Mouse (Mus musculus): ENCODE results near the gene Reck. TPM values are rescaled to one million over a fixed set of nuclear protein-coding genes. Genes with fewer than 3 reads are reported as not detected.

Gene Reck
- total and polyA plus RNA-seq, 3 experiments, result 0.12 to 0.60 TPM; not detected in 1

- TF ChIP-seq GABPA (IDR thresholded peaks at IDR 0.05; ENCODE audit: low read depth, low read length) (no peak), MYC (IDR thresholded peaks at IDR 0.05; ENCODE audit: low read depth, low read length) (no peak), CTCF (IDR thresholded peaks at IDR 0.05 in 2 of 3, conservative IDR thresholded peaks at IDR 0.05 in 1 of 3; ENCODE audit: control insufficient read depth in 1 of 3, insufficient read depth in 1 of 3, low read depth in 2 of 3, low read length in 3 of 3, poor library complexity in 1 of 3, severe bottlenecking in 1 of 3) (no peak), MAZ (IDR thresholded peaks at IDR 0.05; ENCODE audit: low read depth, low read length) (no peak), MYB (IDR thresholded peaks at IDR 0.05; ENCODE audit: low read depth, low read length) (no peak), CHD2 (IDR thresholded peaks at IDR 0.05; ENCODE audit: low read length) (no peak)
- no peaks in the 10 kb centered on the region; a peak in 1 of 4 replicates for H3K27me3 ChIP-seq (ENCODE audit: control insufficient read depth in 1 of 2, insufficient read depth in 2 of 2, low read length in 2 of 2)
Observed at GRCm38 (mm10) chr4:43994342-43994741, 119.0 kb downstream of the Reck start.

More at GRCm38 (mm10) chr4:43994342-43994741, 119.0 kb downstream of the Reck start:
- no peak overlapping the region for H3K27ac ChIP-seq (ENCODE audit: control insufficient read depth, low read depth, low read length)
- H3K9me3 ChIP-seq (replicated peaks; ENCODE audit: insufficient read depth, low read length), result no peaks in the 10 kb centered on the region
- DNase-seq (ENCODE audit: low read depth, low spot score), result no peak
- H3K36me3 ChIP-seq (ENCODE audit: control insufficient read depth in 1 of 2, insufficient read depth in 2 of 2, low read length in 2 of 2), result no peaks in the 10 kb centered on the region
- no peak overlapping the region for H3K9ac ChIP-seq (ENCODE audit: control insufficient read depth, low read depth, low read length, poor library complexity, severe bottlenecking)
- no peaks in the 10 kb centered on the region for H3K79me2 ChIP-seq (ENCODE audit: control insufficient read depth, insufficient read depth, low read length, poor library complexity)
- no peak overlapping the region for H3K4me3 ChIP-seq (ENCODE audit: control insufficient read depth in 1 of 2, insufficient read depth in 1 of 2, low read depth in 2 of 2, low read length in 2 of 2)
- no peaks in the 10 kb centered on the region for H3K4me1 ChIP-seq (ENCODE audit: control insufficient read depth in 1 of 2, insufficient read depth in 2 of 2, low read length in 2 of 2)

Other genes starting within 250 kb of the Reck start
- 0.27 and 0.49 TPM in 2 replicates for gene Npr2, start 243.6 kb upstream of the Reck start, total RNA-seq (2012; rRNA removed)
- 1 to 10 TPM in 1 of 2 experiments, not detected in 1; 2.3 TPM for gene Npr2, start 243.6 kb upstream of the Reck start, polyA plus RNA-seq (2012; ENCODE audit: insufficient read depth in 1 of 2, insufficient read length in 2 of 2, low read depth in 1 of 2, low replicate concordance in 2 of 2, missing spikeins in 1 of 2)
- gene Spag8, start 221.9 kb upstream of the Reck start, total RNA-seq (2012; rRNA removed), result 0.15 and 0.29 TPM in 2 replicates
- gene Spag8, start 221.9 kb upstream of the Reck start, polyA plus RNA-seq (2012; ENCODE audit: insufficient read depth in 1 of 2, insufficient read length in 2 of 2, low read depth in 1 of 2, low replicate concordance in 2 of 2, missing spikeins in 1 of 2), result under 1 TPM in 1 of 2 experiments, not detected in 1; 0.57 TPM
- 35.3 and 46.4 TPM in 2 replicates for gene Hint2, start 219.1 kb upstream of the Reck start, total RNA-seq (2012; rRNA removed)
- 100 to 1,000 TPM in 1 of 2 experiments, 10 to 100 TPM in 1; 33.2 to 254 TPM for gene Hint2, start 219.1 kb upstream of the Reck start, polyA plus RNA-seq (2012; ENCODE audit: insufficient read depth in 1 of 2, insufficient read length in 2 of 2, low read depth in 1 of 2, low replicate concordance in 2 of 2, missing spikeins in 1 of 2)
- gene Tmem8b, start 206.6 kb upstream of the Reck start, total RNA-seq (2012; rRNA removed), result 0.42 and 0.46 TPM in 2 replicates
- gene Tmem8b, start 206.6 kb upstream of the Reck start, polyA plus RNA-seq (2012; ENCODE audit: insufficient read depth in 1 of 2, insufficient read length in 2 of 2, low read depth in 1 of 2, low replicate concordance in 2 of 2, missing spikeins in 1 of 2), result 1 to 10 TPM in 1 of 2 experiments, not detected in 1; 3.6 TPM
- 7.0 and 8.8 TPM in 2 replicates for gene Fam221b, start 206.4 kb upstream of the Reck start, total RNA-seq (2012; rRNA removed)
- under 1 TPM in 1 of 2 experiments, not detected in 1; 0.10 TPM for gene Fam221b, start 206.4 kb upstream of the Reck start, polyA plus RNA-seq (2012; ENCODE audit: insufficient read depth in 1 of 2, insufficient read length in 2 of 2, low read depth in 1 of 2, low replicate concordance in 2 of 2, missing spikeins in 1 of 2)
- gene Olfr70, start 174.7 kb upstream of the Reck start, total RNA-seq (2012; rRNA removed), result not detected in 2 replicates
- not detected for gene Olfr70, start 174.7 kb upstream of the Reck start, polyA plus RNA-seq (2012; ENCODE audit: insufficient read depth in 1 of 2, insufficient read length in 2 of 2, low read depth in 1 of 2, low replicate concordance in 2 of 2, missing spikeins in 1 of 2)
- gene Olfr71, start 165.3 kb upstream of the Reck start, total RNA-seq (2012; rRNA removed), result not detected in 2 replicates
- gene Olfr71, start 165.3 kb upstream of the Reck start, polyA plus RNA-seq (2012; ENCODE audit: insufficient read depth in 1 of 2, insufficient read length in 2 of 2, low read depth in 1 of 2, low replicate concordance in 2 of 2, missing spikeins in 1 of 2), result not detected
- gene Hrct1, start 148.3 kb upstream of the Reck start, total RNA-seq (2012; rRNA removed), result not detected in 2 replicates
- gene Hrct1, start 148.3 kb upstream of the Reck start, polyA plus RNA-seq (2012; ENCODE audit: insufficient read depth in 1 of 2, insufficient read length in 2 of 2, low read depth in 1 of 2, low replicate concordance in 2 of 2, missing spikeins in 1 of 2), result not detected
- not detected in 2 replicates for gene Spaar, start 145.5 kb upstream of the Reck start, total RNA-seq (2012; rRNA removed)
- gene Spaar, start 145.5 kb upstream of the Reck start, polyA plus RNA-seq (2012; ENCODE audit: insufficient read depth in 1 of 2, insufficient read length in 2 of 2, low read depth in 1 of 2, low replicate concordance in 2 of 2, missing spikeins in 1 of 2), result not detected
- gene Olfr159, start 104.5 kb upstream of the Reck start, total RNA-seq (2012; rRNA removed), result not detected in 2 replicates
- not detected for gene Olfr159, start 104.5 kb upstream of the Reck start, polyA plus RNA-seq (2012; ENCODE audit: insufficient read depth in 1 of 2, insufficient read length in 2 of 2, low read depth in 1 of 2, low replicate concordance in 2 of 2, missing spikeins in 1 of 2)
- not detected in 2 replicates for gene Olfr156, start 51.6 kb upstream of the Reck start, total RNA-seq (2012; rRNA removed)
- not detected for gene Olfr156, start 51.6 kb upstream of the Reck start, polyA plus RNA-seq (2012; ENCODE audit: insufficient read depth in 1 of 2, insufficient read length in 2 of 2, low read depth in 1 of 2, low replicate concordance in 2 of 2, missing spikeins in 1 of 2)
- not detected in 2 replicates for gene Olfr157, start 35.3 kb upstream of the Reck start, total RNA-seq (2012; rRNA removed)
- under 1 TPM in 1 of 2 experiments, not detected in 1; 0.01 TPM for gene Olfr157, start 35.3 kb upstream of the Reck start, polyA plus RNA-seq (2012; ENCODE audit: insufficient read depth in 1 of 2, insufficient read length in 2 of 2, low read depth in 1 of 2, low replicate concordance in 2 of 2, missing spikeins in 1 of 2)
- not detected in 2 replicates for gene Olfr155, start 24.0 kb upstream of the Reck start, total RNA-seq (2012; rRNA removed)
- gene Olfr155, start 24.0 kb upstream of the Reck start, polyA plus RNA-seq (2012; ENCODE audit: insufficient read depth in 1 of 2, insufficient read length in 2 of 2, low read depth in 1 of 2, low replicate concordance in 2 of 2, missing spikeins in 1 of 2), result not detected
- 22.8 and 30.6 TPM in 2 replicates for gene Glipr2, start 81.9 kb downstream of the Reck start, total RNA-seq (2012; rRNA removed)
- 10 to 100 TPM in 1 of 2 experiments, not detected in 1; 25.0 TPM for gene Glipr2, start 81.9 kb downstream of the Reck start, polyA plus RNA-seq (2012; ENCODE audit: insufficient read depth in 1 of 2, insufficient read length in 2 of 2, low read depth in 1 of 2, low replicate concordance in 2 of 2, missing spikeins in 1 of 2)
- not detected in 2 replicates for gene Ccin, start 108.0 kb downstream of the Reck start, total RNA-seq (2012; rRNA removed)
- under 1 TPM in 1 of 2 experiments, not detected in 1; 0.04 TPM for gene Ccin, start 108.0 kb downstream of the Reck start, polyA plus RNA-seq (2012; ENCODE audit: insufficient read depth in 1 of 2, insufficient read length in 2 of 2, low read depth in 1 of 2, low replicate concordance in 2 of 2, missing spikeins in 1 of 2)
- gene Clta, start 128.9 kb downstream of the Reck start, total RNA-seq (2012; rRNA removed), result 426 and 451 TPM in 2 replicates
- gene Clta, start 128.9 kb downstream of the Reck start, polyA plus RNA-seq (2012; ENCODE audit: insufficient read depth in 1 of 2, insufficient read length in 2 of 2, low read depth in 1 of 2, low replicate concordance in 2 of 2, missing spikeins in 1 of 2), result 100 to 1,000 TPM in 1 of 2 experiments, not detected in 1; 589 TPM
- gene Gne, start 208.6 kb downstream of the Reck start, total RNA-seq (2012; rRNA removed), result 28.2 and 32.4 TPM in 2 replicates
- 100 to 1,000 TPM in 1 of 2 experiments, 10 to 100 TPM in 1; 53.0 to 127 TPM for gene Gne, start 208.6 kb downstream of the Reck start, polyA plus RNA-seq (2012; ENCODE audit: insufficient read depth in 1 of 2, insufficient read length in 2 of 2, low read depth in 1 of 2, low replicate concordance in 2 of 2, missing spikeins in 1 of 2)

Measured in MEL (cell line).